Mouse (Mus musculus) kidney, postnatal 0 days (tissue): ENCODE measurements around the gene Plpp4. TPM values are rescaled to one million over a fixed set of nuclear protein-coding genes. Genes with fewer than 3 reads are reported as not detected.

Experiments
- ATAC-seq: fragments of 200-750 bp; cut with Nextera tagmentation; replicated peaks from 2 replicates; pipeline ENCODE4 v1.8.0; 2017; ENCODE audit warnings: low read depth, moderate number of reproducible peaks, moderate TSS enrichment, moderate library complexity; ENCODE audit not compliant: low FRiP score
- DNase-seq: peaks from one replicate; pipeline ENCODE4 v3.0.0-alpha.2; 2016; ENCODE audit warnings: low spot score
- H3K27ac ChIP-seq: fragments of 300-500 bp; sonication (generic); 2 replicates; pipeline ENCODE4 v1.5.1; 2014; ENCODE audit warnings: mild to moderate bottlenecking
- H3K27me3 ChIP-seq: fragments of 300-500 bp; sonication (generic); 2 replicates; pipeline ENCODE4 v1.6.1; 2014; ENCODE audit warnings: low read length, mixed read lengths; ENCODE audit not compliant: insufficient read depth
- H3K36me3 ChIP-seq: fragments of 300-500 bp; sonication (generic); 2 replicates; pipeline ENCODE4 v1.6.1; 2014; ENCODE audit warnings: low read length, mixed read lengths; ENCODE audit not compliant: insufficient read depth
- H3K4me1 ChIP-seq: fragments of 300-500 bp; sonication (generic); replicated peaks from 2 replicates; pipeline ENCODE4 v1.6.1; 2014; ENCODE audit warnings: antibody characterized with exemption, low read length, mixed read lengths; ENCODE audit not compliant: insufficient read depth
- H3K4me2 ChIP-seq: fragments of 300-500 bp; sonication (generic); 2 replicates; pipeline ENCODE4 v1.6.1; 2014; ENCODE audit warnings: mild to moderate bottlenecking, low read length, moderate library complexity, mixed read lengths
- H3K4me3 ChIP-seq: fragments of 300-500 bp; sonication (generic); replicated peaks from 2 replicates; pipeline ENCODE4 v1.5.1; 2014; ENCODE audit warnings: low read depth, low read length
- H3K9ac ChIP-seq: fragments of 300-500 bp; sonication (generic); 2 replicates; pipeline ENCODE4 v1.6.1; 2014; ENCODE audit warnings: low read depth, low read length
- H3K9me3 ChIP-seq: fragments of 300-500 bp; sonication (generic); replicated peaks from 2 replicates; pipeline ENCODE4 v1.6.1; 2016; ENCODE audit warnings: low read length, inconsistent platforms, mixed read lengths
- CTCF ChIP-seq: IDR thresholded peaks from 2 replicates; pipeline ENCODE4 v1.5.1; 2016; ENCODE audit warnings: antibody characterized with exemption, low read depth, mild to moderate bottlenecking, moderate library complexity
- WGBS: fragments of 180-500 bp; shearing (Covaris S2); extraction: QIAGEN DNeasy Blood & Tissue Kit; methylation state at CpG from one replicate; pipeline ENCODE4 v1.1.7; 2014; 5-methylcytosine and 5-hydroxymethylcytosine counted together
- polyA plus RNA-seq: library from polyadenylated mRNA; unstranded; fragments of >200 nt; fragmentation: Nextera tagmentation; extraction: Ambion mirVana; gene quantifications from 2 replicates; pipeline ENCODE4 v1.2.1, GENCODE M21; 2015

The Plpp4 gene
- polyA plus RNA-seq, 1 experiment from 2014 or later = 2.4 TPM

DNA sequence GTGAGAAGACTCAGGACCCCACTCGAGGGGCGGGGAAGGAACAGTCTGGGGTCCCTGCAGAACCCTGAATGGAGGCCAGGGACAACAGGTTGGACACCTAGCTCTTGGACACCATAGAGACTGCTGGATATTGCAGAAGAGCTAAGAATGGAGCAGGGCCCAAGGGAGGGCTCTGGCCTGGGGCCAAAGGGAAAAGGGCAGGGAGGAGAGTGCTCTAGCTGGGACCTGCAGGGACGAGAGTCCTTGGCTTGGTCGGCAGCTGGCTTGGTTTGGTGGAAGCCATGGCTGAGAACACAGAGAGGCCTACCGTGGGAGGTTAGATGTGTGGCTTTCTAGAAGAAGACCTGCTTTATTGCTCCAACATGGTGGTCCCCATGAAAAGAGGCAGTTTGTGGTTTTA is 139.7 kb downstream of the Plpp4 start:
- 79% methylated on average over 5 of the region's 5 CpGs for WGBS
- H3K36me3 ChIP-seq = no peaks in the 10 kb centered on the region
- H3K9ac ChIP-seq = no peak overlapping the region
- no peak overlapping the region for H3K4me3 ChIP-seq
- no peak overlapping the region for H3K27ac ChIP-seq
- no peaks in the 10 kb centered on the region for H3K4me1 ChIP-seq
- DNase-seq (no peak), ATAC-seq (no peak)
- H3K9me3 ChIP-seq = no peaks in the 10 kb centered on the region
- no peaks in the 10 kb centered on the region for H3K27me3 ChIP-seq
- no peak overlapping the region for H3K4me2 ChIP-seq
- TF ChIP-seq CTCF = no peak

DNA sequence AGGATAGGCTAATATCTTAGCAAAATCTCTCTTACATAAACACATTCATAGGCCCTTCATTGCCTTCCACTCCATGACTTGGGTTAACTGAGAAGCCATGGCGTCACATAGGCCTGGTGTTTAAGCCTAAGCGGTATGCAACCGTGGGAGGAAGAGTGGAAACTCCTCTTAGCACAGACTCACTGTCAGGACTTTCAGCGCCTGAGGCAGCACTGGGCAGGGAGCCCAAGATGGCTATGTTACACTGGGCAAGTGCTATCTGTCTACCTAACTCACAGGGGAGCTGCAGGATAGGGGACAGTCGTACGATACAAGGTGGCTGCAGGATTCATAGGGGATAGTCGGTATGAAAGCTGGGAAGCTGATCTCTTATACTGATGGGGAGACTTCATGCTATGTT is 142.2 kb downstream of the Plpp4 start:
- no peak overlapping the region for H3K27ac ChIP-seq
- TF ChIP-seq CTCF = no peak; the same call in 1 of the 2 replicates
- WGBS = 71% methylated on average over 7 of the region's 7 CpGs
- DNase-seq (no peak), ATAC-seq (no peak)
- H3K4me1 ChIP-seq = no peaks in the 10 kb centered on the region
- H3K4me3 ChIP-seq = no peak overlapping the region
- H3K9me3 ChIP-seq = no peaks in the 10 kb centered on the region
- H3K9ac ChIP-seq = no peak overlapping the region
- no peaks in the 10 kb centered on the region for H3K36me3 ChIP-seq
- no peak overlapping the region for H3K4me2 ChIP-seq
- no peaks in the 10 kb centered on the region for H3K27me3 ChIP-seq

DNA sequence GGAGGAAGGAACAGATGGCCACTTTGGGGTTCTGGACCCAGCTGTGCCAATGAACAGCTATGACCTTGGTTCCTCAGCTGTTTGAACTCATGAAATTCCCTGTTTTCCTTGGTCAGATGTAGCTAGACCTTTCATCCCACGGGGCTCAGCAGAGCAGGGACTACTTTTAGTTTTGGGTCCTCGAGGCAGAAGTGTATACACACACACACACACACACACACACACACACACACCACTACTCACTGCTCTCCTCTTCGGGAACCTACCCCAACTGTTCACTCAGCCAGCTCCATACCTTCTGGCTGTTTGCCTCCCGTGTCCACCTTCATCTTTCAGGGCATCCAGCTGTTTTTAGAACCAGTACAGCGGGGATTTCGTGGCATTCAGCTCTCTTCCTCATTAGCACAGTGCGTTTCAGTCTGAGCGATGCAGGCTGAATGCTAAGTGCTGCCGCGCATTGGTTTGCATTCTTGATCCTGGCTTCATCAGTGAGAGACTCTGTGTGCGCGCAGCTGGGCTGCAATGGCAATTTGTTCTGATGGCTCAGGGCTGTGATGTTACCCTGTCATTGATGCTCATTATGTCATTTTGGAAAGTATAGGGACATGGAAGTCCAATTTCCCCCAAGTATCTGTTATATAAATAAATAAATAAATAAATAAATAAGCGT is 146.0 kb downstream of the Plpp4 start:
- Histone ChIP-seq H3K27me3 (no peaks in the 10 kb centered on the region), H3K9me3 (no peaks in the 10 kb centered on the region), H3K4me1 (no peaks in the 10 kb centered on the region), H3K4me2 (no peak overlapping the region), H3K36me3 (no peaks in the 10 kb centered on the region), H3K9ac (no peak overlapping the region), H3K4me3 (no peak overlapping the region), H3K27ac (no peak overlapping the region)
- TF ChIP-seq CTCF = no peak
- DNase-seq = no peak
- ATAC-seq = no peak
- WGBS = 89% methylated on average over 13 of the region's 13 CpGs

DNA sequence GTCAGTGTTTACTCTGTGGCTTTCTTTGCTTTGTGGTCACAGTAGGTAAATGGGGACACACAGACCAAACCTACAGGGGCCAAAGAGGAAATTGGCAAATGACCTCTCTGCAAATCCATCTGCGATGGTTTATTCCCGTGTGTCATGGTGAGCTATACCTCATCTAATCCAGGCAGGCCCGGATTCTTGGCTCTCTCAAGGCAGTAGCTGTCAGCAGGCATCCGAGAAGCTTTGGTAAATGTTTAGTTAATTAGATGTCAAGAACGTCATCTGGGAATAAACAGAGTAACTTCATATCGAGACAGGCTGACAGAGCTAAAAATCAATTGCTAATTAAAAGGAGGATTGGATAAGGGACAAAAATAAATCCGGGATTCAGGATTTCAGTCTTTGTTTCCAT is 149.2 kb downstream of the Plpp4 start:
- Histone ChIP-seq H3K4me2 (no peak overlapping the region), H3K4me3 (no peak overlapping the region), H3K27ac (no peak overlapping the region), H3K9me3 (no peaks in the 10 kb centered on the region), H3K36me3 (no peaks in the 10 kb centered on the region), H3K4me1 (no peaks in the 10 kb centered on the region), H3K27me3 (no peaks in the 10 kb centered on the region), H3K9ac (no peak overlapping the region)
- DNase-seq (no peak), ATAC-seq (no peak)
- TF ChIP-seq CTCF = no peak
- 60% methylated on average over 7 of the region's 7 CpGs for WGBS

DNA sequence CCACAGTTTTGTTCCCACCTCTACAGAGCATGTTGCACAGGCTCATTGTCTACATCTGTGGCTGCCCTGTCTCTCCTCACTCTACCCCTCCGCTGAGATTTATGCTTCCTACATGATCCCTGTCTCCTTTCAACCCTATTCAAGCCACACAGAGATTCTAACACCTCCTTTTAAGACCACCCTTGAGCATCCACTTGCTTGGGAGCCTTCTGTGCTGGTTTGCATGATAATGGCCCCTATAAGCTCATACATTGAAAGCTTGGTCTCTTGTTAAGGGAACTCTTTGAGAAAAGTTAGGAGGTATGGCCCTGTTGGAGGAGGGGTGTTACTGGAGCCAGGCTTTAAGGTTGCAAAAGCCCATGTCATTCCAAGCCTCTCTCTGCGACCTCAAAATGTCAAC is 155.9 kb downstream of the Plpp4 start:
- Histone ChIP-seq H3K36me3 (no peaks in the 10 kb centered on the region), H3K4me1 (no peaks in the 10 kb centered on the region), H3K27me3 (no peaks in the 10 kb centered on the region), H3K4me2 (no peak overlapping the region), H3K9ac (no peak overlapping the region), H3K27ac (no peak overlapping the region), H3K4me3 (no peak overlapping the region), H3K9me3 (no peaks in the 10 kb centered on the region)
- TF ChIP-seq CTCF = no peak
- DNase-seq (no peak), ATAC-seq (no peak)
- WGBS = 54% methylated on average over 2 of the region's 2 CpGs

DNA sequence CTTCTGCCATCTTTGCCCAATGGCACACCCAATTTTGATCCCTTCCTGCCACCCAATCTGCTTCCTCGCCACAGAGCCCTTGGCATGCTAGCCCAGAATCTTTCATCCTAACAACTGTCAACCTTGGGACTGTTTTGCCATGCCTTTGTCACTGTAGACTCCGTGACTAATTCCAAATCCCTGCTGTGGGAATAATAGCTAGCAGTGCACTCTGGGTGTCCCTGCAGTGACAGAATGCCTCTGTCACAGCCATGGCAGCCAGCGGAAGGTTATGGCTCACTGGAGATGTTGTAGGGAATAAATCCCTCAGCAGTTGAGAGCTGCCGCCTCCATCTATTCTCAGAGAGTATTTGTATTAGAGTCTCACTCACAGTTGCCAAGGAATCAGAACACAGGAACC is 158.3 kb downstream of the Plpp4 start:
- 59% methylated on average over 4 of the region's 4 CpGs for WGBS

DNA sequence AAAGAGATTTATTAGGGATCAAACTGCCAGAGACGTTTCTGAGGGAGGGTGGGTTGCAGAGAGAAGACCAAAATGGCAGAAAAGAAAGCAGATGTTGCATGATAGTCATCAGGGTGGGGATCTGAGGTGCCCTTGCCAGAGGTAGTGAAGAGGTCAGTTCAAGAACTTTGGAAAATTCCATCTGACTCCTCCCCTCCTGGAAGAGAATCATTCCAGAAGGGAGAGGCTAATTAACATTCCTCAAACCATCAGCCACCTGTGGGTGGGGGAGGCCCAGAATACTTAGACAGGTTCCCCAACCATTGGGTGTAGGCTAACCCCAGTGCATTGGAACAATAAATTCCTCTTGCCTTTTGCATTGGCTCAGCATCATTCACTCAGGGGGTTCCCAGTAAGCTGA is 164.3 kb downstream of the Plpp4 start:
- TF ChIP-seq CTCF = no peak
- H3K9me3 ChIP-seq = no peaks in the 10 kb centered on the region
- H3K27ac ChIP-seq = no peak overlapping the region
- no peak overlapping the region for H3K4me3 ChIP-seq
- no peaks in the 10 kb centered on the region for H3K27me3 ChIP-seq
- H3K4me1 ChIP-seq = no peaks in the 10 kb centered on the region
- H3K9ac ChIP-seq = no peak overlapping the region
- H3K36me3 ChIP-seq = no peaks in the 10 kb centered on the region
- DNase-seq (no peak), ATAC-seq (no peak)
- no peak overlapping the region for H3K4me2 ChIP-seq
- WGBS = 15% methylated on average over 1 of the region's 1 CpGs

More for the DNA sequence above, 158.3 kb downstream of the Plpp4 start:
- Histone ChIP-seq H3K9ac (no peak overlapping the region), H3K4me1 (no peaks in the 10 kb centered on the region), H3K4me2 (no peak overlapping the region), H3K27me3 (no peaks in the 10 kb centered on the region), H3K27ac (no peak overlapping the region), H3K36me3 (no peaks in the 10 kb centered on the region), H3K9me3 (no peaks in the 10 kb centered on the region), H3K4me3 (no peak overlapping the region)
- DNase-seq (no peak), ATAC-seq (no peak)
- no peak for TF ChIP-seq CTCF
